Mouse (Mus musculus): ENCODE data around the gene Synj2.

GRCm38 (mm10) chr17:5999039-5999543 lies 58.0 kb downstream of the Synj2 start:
- no peak for TF ChIP-seq CTCF (IDR thresholded peaks at IDR 0.05; ENCODE audit: extremely low read depth, insufficient read depth, insufficient read length, insufficient replicate concordance)
- no peak for TF ChIP-seq POLR2A (IDR thresholded peaks at IDR 0.05; ENCODE audit: low read depth, low read length)
